Mouse (Mus musculus): ENCODE results near the gene Mgea5. TPM values are rescaled to one million over a fixed set of nuclear protein-coding genes. Genes with fewer than 3 reads are reported as not detected.

The Mgea5 gene
- total and polyA plus RNA-seq, 3 experiments, result 66.4 to 69.8 (median 69.4) TPM

DNA sequence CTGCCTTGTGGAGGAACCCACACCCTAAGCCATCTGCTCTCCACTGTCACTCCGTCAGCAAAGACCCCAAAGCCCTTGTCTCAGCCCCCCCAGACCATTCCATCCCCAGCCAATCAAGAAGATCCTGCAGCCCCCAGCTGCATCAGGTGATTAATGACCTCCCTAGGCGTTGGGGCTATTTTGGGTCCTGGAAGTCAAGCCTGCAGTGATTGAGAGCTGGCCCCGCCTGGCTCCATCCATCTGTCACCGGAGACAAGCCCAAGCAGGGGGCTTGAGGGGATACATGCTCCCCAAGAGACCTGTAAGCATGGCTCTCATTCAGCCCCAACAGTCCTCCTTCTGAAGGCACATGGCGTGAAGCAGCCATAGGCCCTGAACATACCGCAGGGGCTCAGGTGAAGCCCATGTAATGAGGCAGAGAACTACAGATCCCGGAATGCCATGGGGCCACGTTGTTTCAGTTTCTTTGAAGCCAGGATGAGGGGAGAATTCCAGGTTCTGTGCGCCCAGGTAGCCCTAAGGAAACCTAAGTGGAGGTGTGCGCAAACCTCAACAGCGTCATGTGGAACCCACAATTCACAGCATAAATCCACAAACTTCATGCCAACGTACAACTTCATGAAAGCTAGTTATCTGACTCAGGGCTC is 27.5 kb upstream of the Mgea5 start:
- Histone ChIP-seq H3K4me1 (ENCODE audit: control insufficient read depth in 1 of 2, insufficient read depth in 2 of 2) (peaks cover 0 to 15% of the 10 kb centered on the region in 2 experiments; a peak in 2 of 4 replicates), H3K9ac (ENCODE audit: insufficient read depth, low read depth) (no peak overlapping the region), H3K79me2 (replicated peaks; ENCODE audit: control insufficient read depth, extremely low read depth, insufficient read depth, poor library complexity, severe bottlenecking) (no peaks in the 10 kb centered on the region), H3K9me3 (replicated peaks; ENCODE audit: low read length) (no peaks in the 10 kb centered on the region), H3K36me3 (replicated peaks in 1 of 2; ENCODE audit: control insufficient read depth in 1 of 2, insufficient read depth in 1 of 2, low read length in 1 of 2) (no peaks in the 10 kb centered on the region), H3K27ac (ENCODE audit: insufficient read depth, low read depth) (no peak overlapping the region), H3K4me2 (ENCODE audit: insufficient read depth, low read depth, poor library complexity, severe bottlenecking) (no peak overlapping the region), H3K27me3 (replicated peaks) (no peaks in the 10 kb centered on the region), H3K4me3 (replicated peaks in 1 of 3; ENCODE audit: low read depth in 2 of 3, low read length in 2 of 3, poor library complexity in 1 of 3) (no peak overlapping the region)
- DNase-seq (ENCODE audit: extremely low read depth), result no peak
- dilution Hi-C loops (cut with MboI; ENCODE audit: extremely low pct_ligation_motif_present, extremely low pct_unique_long_range_greater_than_20kb, low sequenced_read_pairs) (no loop called here), in situ Hi-C loops (cut with MboI; ENCODE audit: low pct_ligation_motif_present, low pct_unique_long_range_greater_than_20kb, low sequenced_read_pairs) (loop anchor here (5.0 kb wide), 1 partner anchor 136 kb away; no protein-coding TSS in a partner anchor)
- no peak for TF ChIP-seq ZKSCAN1 (IDR thresholded peaks at IDR 0.05; ENCODE audit: borderline replicate concordance, low read depth, low read length)
- no peak for TF ChIP-seq ELF1 (IDR thresholded peaks at IDR 0.05; ENCODE audit: low read depth, low read length)
- no peak for TF ChIP-seq E2F4 (IDR thresholded peaks at IDR 0.05; ENCODE audit: insufficient replicate concordance, low read depth, low read length)
- no peak for TF ChIP-seq MXI1 (IDR thresholded peaks at IDR 0.05; ENCODE audit: low read depth, low read length)
- TF ChIP-seq MAZ (IDR thresholded peaks at IDR 0.05; ENCODE audit: low read depth, low read length), result no peak
- TF ChIP-seq KAT2A (IDR thresholded peaks at IDR 0.05; ENCODE audit: insufficient replicate concordance, low read length), result no peak
- no peak for TF ChIP-seq SMC3 (IDR thresholded peaks at IDR 0.05; ENCODE audit: low read depth, low read length)
- TF ChIP-seq GABPA (IDR thresholded peaks at IDR 0.05; ENCODE audit: insufficient replicate concordance, low read depth, low read length), result no peak
- TF ChIP-seq TCF12 (IDR thresholded peaks at IDR 0.05; ENCODE audit: low read depth, low read length), result no peak
- TF ChIP-seq CHD1 (IDR thresholded peaks at IDR 0.05; ENCODE audit: low read depth, low read length), result no peak
- TF ChIP-seq RCOR1 (conservative IDR thresholded peaks at IDR 0.05; ENCODE audit: low read depth, low read length), result no peak
- TF ChIP-seq ZMIZ1 (IDR thresholded peaks at IDR 0.05; ENCODE audit: low read depth, low read length), result no peak
- no peak for TF ChIP-seq EP300 (IDR thresholded peaks at IDR 0.05; ENCODE audit: low read length)
- TF ChIP-seq MEF2A (IDR thresholded peaks at IDR 0.05; ENCODE audit: borderline replicate concordance, low read depth, low read length), result no peak
- TF ChIP-seq PAX5 (IDR thresholded peaks at IDR 0.05; ENCODE audit: low read length), result no peak
- TF ChIP-seq ZC3H11A (IDR thresholded peaks at IDR 0.05; ENCODE audit: low read depth, low read length), result no peak

DNA sequence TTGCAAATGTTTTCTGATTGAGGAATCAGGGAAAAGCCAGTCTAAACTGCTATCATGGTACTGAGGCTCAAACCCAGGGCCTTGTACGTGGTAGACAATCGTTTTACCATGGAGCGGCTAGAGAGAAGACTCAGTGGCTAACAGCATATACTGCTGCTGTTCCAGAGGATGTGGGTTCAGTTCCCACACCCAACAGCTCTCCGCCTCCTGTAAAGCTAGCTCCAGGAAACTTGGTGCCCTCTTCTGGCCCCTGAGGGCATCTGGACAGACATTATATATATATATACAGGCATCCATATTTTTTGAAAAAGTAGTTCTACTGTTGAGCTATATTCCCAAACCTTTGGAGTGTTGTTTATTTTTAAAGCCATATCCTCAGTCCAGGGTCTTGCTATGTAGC is 24.1 kb upstream of the Mgea5 start:
- H3K27ac ChIP-seq (ENCODE audit: insufficient read depth, low read depth), result no peak overlapping the region
- H3K9ac ChIP-seq (ENCODE audit: insufficient read depth, low read depth), result no peak overlapping the region
- no peaks in the 10 kb centered on the region for H3K36me3 ChIP-seq (replicated peaks in 1 of 2; ENCODE audit: control insufficient read depth in 1 of 2, insufficient read depth in 1 of 2, low read length in 1 of 2)
- H3K4me1 ChIP-seq (ENCODE audit: control insufficient read depth in 1 of 2, insufficient read depth in 2 of 2), result peaks cover 0 to 25% of the 10 kb centered on the region in 2 experiments; a peak in 2 of 4 replicates
- no peaks in the 10 kb centered on the region for H3K9me3 ChIP-seq (replicated peaks; ENCODE audit: low read length)
- H3K27me3 ChIP-seq (replicated peaks), result no peaks in the 10 kb centered on the region
- no peak for TF ChIP-seq SMC3 (IDR thresholded peaks at IDR 0.05; ENCODE audit: low read depth, low read length)
- no peak for TF ChIP-seq MAX (IDR thresholded peaks at IDR 0.05; ENCODE audit: low read length)
- TF ChIP-seq TBP (conservative IDR thresholded peaks at IDR 0.05; ENCODE audit: low read depth, low read length), result no peak
- TF ChIP-seq MXI1 (IDR thresholded peaks at IDR 0.05; ENCODE audit: low read depth, low read length), result no peak
- no peak for TF ChIP-seq ELF1 (IDR thresholded peaks at IDR 0.05; ENCODE audit: low read depth, low read length)
- TF ChIP-seq BHLHE40 (IDR thresholded peaks at IDR 0.05; ENCODE audit: low read depth, low read length), result no peak
- TF ChIP-seq POLR2A (IDR thresholded peaks at IDR 0.05; ENCODE audit: low read depth, low read length), result no peak
- TF ChIP-seq HCFC1 (IDR thresholded peaks at IDR 0.05; ENCODE audit: low read depth, low read length), result no peak
- no peak for TF ChIP-seq UBTF (IDR thresholded peaks at IDR 0.05; ENCODE audit: low read depth, low read length)
- no peak for TF ChIP-seq KAT2A (IDR thresholded peaks at IDR 0.05; ENCODE audit: insufficient replicate concordance, low read length)
- TF ChIP-seq ZKSCAN1 (IDR thresholded peaks at IDR 0.05; ENCODE audit: borderline replicate concordance, low read depth, low read length), result no peak
- TF ChIP-seq MYC (IDR thresholded peaks at IDR 0.05; ENCODE audit: low read depth, low read length), result no peak
- no peak for TF ChIP-seq CHD2 (IDR thresholded peaks at IDR 0.05; ENCODE audit: low read length)
- no peak for TF ChIP-seq EP300 (IDR thresholded peaks at IDR 0.05; ENCODE audit: low read length)
- no peak for TF ChIP-seq USF1 (IDR thresholded peaks at IDR 0.05; ENCODE audit: low read depth, low read length)
- no peak for TF ChIP-seq ETS1 (conservative IDR thresholded peaks at IDR 0.05; ENCODE audit: low read depth, low read length)
- TF ChIP-seq SIN3A (IDR thresholded peaks at IDR 0.05; ENCODE audit: low read length), result no peak
- no peak for TF ChIP-seq ZNF384 (IDR thresholded peaks at IDR 0.05; ENCODE audit: low read depth, low read length)
- no peak for TF ChIP-seq USF2 (conservative IDR thresholded peaks at IDR 0.05; ENCODE audit: low read depth, low read length)
- H3K4me2 ChIP-seq (ENCODE audit: insufficient read depth, low read depth, poor library complexity, severe bottlenecking), result no peak overlapping the region
- H3K4me3 ChIP-seq (replicated peaks in 1 of 3; ENCODE audit: low read depth in 2 of 3, low read length in 2 of 3, poor library complexity in 1 of 3), result no peak overlapping the region
- no peak for DNase-seq (ENCODE audit: extremely low read depth)
- H3K79me2 ChIP-seq (replicated peaks; ENCODE audit: control insufficient read depth, extremely low read depth, insufficient read depth, poor library complexity, severe bottlenecking), result no peaks in the 10 kb centered on the region
- in situ Hi-C loops (cut with MboI; ENCODE audit: low pct_ligation_motif_present, low pct_unique_long_range_greater_than_20kb, low sequenced_read_pairs) (no loop called here), dilution Hi-C loops (cut with MboI; ENCODE audit: extremely low pct_ligation_motif_present, extremely low pct_unique_long_range_greater_than_20kb, low sequenced_read_pairs) (no loop called here)

All from CH12.LX (cell line).